Mouse (Mus musculus) ES-E14 (cell line): Measurements from ENCODE around the gene Spns3. TPM values are rescaled to one million over a fixed set of nuclear protein-coding genes. Genes with fewer than 3 reads are reported as not detected.
A peak's percentile ranks its signal among the peaks of the same experiment; 100 is the strongest.

Experiments
- DNase-seq: peaks from one replicate; pipeline ENCODE4 v3.0.0-alpha.2; 2013; ENCODE audit warnings: low read depth, low spot score
- H3K27ac ChIP-seq: 2 replicates; pipeline ENCODE4 v1.5.1; 2012; ENCODE audit warnings: low read depth, mild to moderate bottlenecking, low read length, moderate library complexity, mixed read lengths; ENCODE audit not compliant: poor library complexity, insufficient read depth, severe bottlenecking
- H3K36me3 ChIP-seq: 2 replicates; pipeline ENCODE4 v1.6.1; 2012; ENCODE audit warnings: mild to moderate bottlenecking, low read length, moderate library complexity, mixed read lengths; ENCODE audit not compliant: control insufficient read depth, poor library complexity, insufficient read depth, severe bottlenecking
- H3K4me1 ChIP-seq, 2 experiments: fragments of 150-350 bp in 1 of 2; sonication (generic) in 1 of 2; 2 replicates each; pipeline ENCODE4 v1.6.1; 2012; ENCODE audit warnings: low read length in 2 of 2, mild to moderate bottlenecking in 1 of 2, mixed read lengths in 1 of 2; ENCODE audit not compliant: control insufficient read depth in 2 of 2, insufficient read depth in 2 of 2, poor library complexity in 1 of 2
- H3K4me3 ChIP-seq, 2 experiments: fragments of 150-350 bp in 1 of 2; sonication (generic) in 1 of 2; 2 replicates each; pipeline ENCODE4 v1.5.1; 2012; ENCODE audit warnings: low read length in 2 of 2, low read depth in 1 of 2, mild to moderate bottlenecking in 1 of 2, mixed read lengths in 1 of 2; ENCODE audit not compliant: insufficient read depth in 1 of 2, poor library complexity in 1 of 2, severe bottlenecking in 1 of 2
- H3K9ac ChIP-seq: 2 replicates; pipeline ENCODE4 v1.6.1; 2012; ENCODE audit warnings: low read depth, mild to moderate bottlenecking, low read length, mixed read lengths; ENCODE audit not compliant: poor library complexity, insufficient read depth, severe bottlenecking
- H3K9me3 ChIP-seq: fragments of 150-350 bp; sonication (generic); 2 replicates; pipeline ENCODE4 v1.6.1; 2012; ENCODE audit warnings: low read depth, mild to moderate bottlenecking, low read length; ENCODE audit not compliant: control insufficient read depth, insufficient read depth
- CHD2 ChIP-seq: IDR thresholded peaks from 2 replicates; pipeline ENCODE4 v1.6.1; 2014; ENCODE audit warnings: mild to moderate bottlenecking, low read depth, low read length, inconsistent platforms
- HCFC1 ChIP-seq: IDR thresholded peaks from 2 replicates; pipeline ENCODE4 v1.6.1; 2012; ENCODE audit warnings: low read length, inconsistent platforms, borderline replicate concordance; ENCODE audit not compliant: insufficient read depth
- MAFK ChIP-seq: IDR thresholded peaks from 2 replicates; pipeline ENCODE4 v1.6.1; 2014; ENCODE audit warnings: mild to moderate bottlenecking, low read depth, low read length, inconsistent platforms; ENCODE audit not compliant: insufficient read depth
- ZC3H11A ChIP-seq: IDR thresholded peaks from 2 replicates; pipeline ENCODE4 v1.6.1; 2012; ENCODE audit warnings: low read depth, mild to moderate bottlenecking, inconsistent platforms, low read length, borderline replicate concordance
- ZNF384 ChIP-seq: IDR thresholded peaks from 2 replicates; pipeline ENCODE4 v1.6.1; 2012; ENCODE audit warnings: low read depth, low read length, inconsistent platforms
- in situ Hi-C, 2 experiments: fragments of 600-800 bp; cut with MboI; formaldehyde crosslinking; loops; one replicate each; pipeline ENCODE4 v1.15.1; 2025; ENCODE audit warnings: low sequenced_read_pairs in 2 of 2, inconsistent platforms in 1 of 2; ENCODE audit not compliant: unreplicated experiment in 2 of 2
- total RNA-seq: library from RNA; depleted of rRNA; stranded (reverse); fragments of 300-350 nt; gene quantifications from 2 replicates; pipeline ENCODE4 v1.2.3, GENCODE M21; 2012

The Spns3 gene
- total RNA-seq, 1 experiment: 1.9 TPM

DNA sequence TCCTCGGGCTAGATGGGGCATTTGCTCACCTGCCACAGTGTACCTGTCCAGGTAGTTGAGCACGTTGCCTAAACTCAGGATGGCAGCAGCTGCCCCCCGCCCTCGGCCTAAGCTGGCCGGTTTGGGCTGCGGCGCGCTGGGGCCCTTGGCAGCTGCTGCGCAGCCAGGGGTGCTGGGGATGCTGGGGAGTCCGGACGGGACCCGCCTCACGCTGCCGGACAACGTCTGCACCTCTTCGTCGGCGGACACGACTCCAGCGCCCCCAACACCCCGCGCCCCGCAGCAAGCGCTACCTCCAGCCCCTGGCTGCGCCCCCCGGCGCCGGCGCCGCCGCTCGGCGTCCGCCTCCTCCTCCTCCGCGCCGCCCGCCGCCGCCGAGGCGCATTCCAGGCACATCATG, 60.9 kb downstream of the Spns3 start:
- Histone ChIP-seq H3K36me3 (no peaks in the 10 kb centered on the region), H3K9ac (0 out of 2 replicates have a peak overlapping the region, but pooled peaks have one; percentile 4), H3K27ac (no peak overlapping the region), H3K4me1 (no peaks in the 10 kb centered on the region; a peak in 1 of 4 replicates), H3K4me3 (peak overlapping the region; percentile 63 to 86), H3K9me3 (no peaks in the 10 kb centered on the region)
- in situ Hi-C loops: no loop called here
- no peak for TF ChIP-seq ZNF384
- no peak for TF ChIP-seq HCFC1
- no peak for TF ChIP-seq MAFK
- TF ChIP-seq ZC3H11A: no peak
- TF ChIP-seq CHD2: no peak
- peak; percentile 25 for DNase-seq

DNA sequence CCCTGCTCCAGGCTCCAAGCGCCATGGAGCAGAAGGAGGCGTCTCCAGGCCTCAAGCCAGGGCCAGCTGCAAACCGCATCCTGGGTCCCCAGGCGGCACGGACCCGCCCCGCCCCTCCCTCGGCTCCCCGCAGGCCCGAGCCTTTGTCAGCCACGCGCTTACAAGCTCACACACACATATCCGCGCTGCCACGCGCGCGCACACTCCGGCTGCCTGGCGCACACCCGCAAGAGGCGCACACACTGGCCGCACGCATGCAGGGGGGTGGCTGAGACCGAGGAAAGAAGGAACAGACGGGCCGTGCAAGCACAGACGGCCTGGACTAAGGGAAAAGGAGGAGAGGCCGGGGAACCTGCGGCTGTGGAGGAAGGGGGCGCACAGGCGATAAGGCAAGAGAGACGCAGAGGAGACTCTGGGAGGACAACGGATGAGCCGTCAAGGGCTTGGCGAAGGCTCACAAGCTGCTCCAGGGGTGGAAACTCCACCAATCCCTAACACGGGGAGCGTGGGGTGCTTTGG, 61.5 kb downstream of the Spns3 start:
- in situ Hi-C loops: no loop called here

GRCm38 (mm10) chr11:72487739-72488138, 62.6 kb downstream of the Spns3 start:
- TF ChIP-seq ZC3H11A (no peak), HCFC1 (no peak), MAFK (no peak), ZNF384 (no peak), CHD2 (no peak)
- no peak for DNase-seq
- H3K4me1 ChIP-seq: no peaks in the 10 kb centered on the region; a peak in 1 of 4 replicates
- H3K4me3 ChIP-seq: no peak overlapping the region
- H3K9ac ChIP-seq: no peak overlapping the region
- H3K9me3 ChIP-seq: no peaks in the 10 kb centered on the region
- no peak overlapping the region for H3K27ac ChIP-seq
- in situ Hi-C loops: no loop called here
- H3K36me3 ChIP-seq: no peaks in the 10 kb centered on the region

More for the DNA sequence above, 61.5 kb downstream of the Spns3 start:
- TF ChIP-seq HCFC1: no peak
- TF ChIP-seq ZNF384: no peak
- peak; percentile 21 for DNase-seq
- Histone ChIP-seq H3K27ac (no peak overlapping the region), H3K9me3 (no peaks in the 10 kb centered on the region), H3K9ac (0 out of 2 replicates have a peak overlapping the region, but pooled peaks have one; percentile 4), H3K4me1 (no peaks in the 10 kb centered on the region; a peak in 1 of 4 replicates), H3K4me3 (peak overlapping the region; percentile 63 to 86), H3K36me3 (no peaks in the 10 kb centered on the region)

DNA sequence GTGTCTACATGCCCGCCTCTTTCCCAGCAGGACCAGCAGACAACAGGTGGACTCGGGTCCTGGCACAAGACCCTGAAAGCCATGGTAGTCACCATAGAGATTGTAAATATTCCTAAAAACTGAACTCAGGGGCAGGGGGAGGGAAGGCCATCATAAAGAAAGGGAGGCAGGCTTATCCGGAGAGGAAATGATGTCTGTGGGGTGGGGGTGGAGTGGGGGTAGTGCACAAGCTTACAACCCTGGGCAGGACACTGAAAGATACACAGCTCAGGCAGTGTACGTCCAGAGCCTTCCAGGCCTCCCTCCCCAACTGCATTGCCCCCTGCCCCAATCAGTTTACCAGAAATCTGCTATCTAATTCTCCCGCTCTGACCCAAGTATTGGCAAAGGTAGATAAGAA, 63.1 kb downstream of the Spns3 start:
- no peak for TF ChIP-seq CHD2
- TF ChIP-seq MAFK: no peak
- TF ChIP-seq HCFC1: no peak
- no peak for TF ChIP-seq ZC3H11A
- no peak for TF ChIP-seq ZNF384
- Histone ChIP-seq H3K9me3 (no peaks in the 10 kb centered on the region), H3K4me3 (no peak overlapping the region), H3K36me3 (no peaks in the 10 kb centered on the region), H3K4me1 (no peaks in the 10 kb centered on the region; a peak in 1 of 4 replicates), H3K27ac (no peak overlapping the region), H3K9ac (no peak overlapping the region)
- no peak for DNase-seq
- in situ Hi-C loops: no loop called here

GRCm38 (mm10) chr11:72485960-72486359, 64.3 kb downstream of the Spns3 start:
- no peak for DNase-seq
- Histone ChIP-seq H3K4me1 (no peaks in the 10 kb centered on the region; a peak in 1 of 4 replicates), H3K4me3 (no peak overlapping the region), H3K9me3 (no peaks in the 10 kb centered on the region), H3K36me3 (no peaks in the 10 kb centered on the region), H3K27ac (no peak overlapping the region), H3K9ac (no peak overlapping the region)
- in situ Hi-C loops: no loop called here
- no peak for TF ChIP-seq ZNF384
- no peak for TF ChIP-seq HCFC1
- TF ChIP-seq MAFK: no peak
- no peak for TF ChIP-seq CHD2
- no peak for TF ChIP-seq ZC3H11A
